ENCODE assay signal across 15 mouse cellular contexts in genomic region chr17:63758817-63759404, GRCm38 (mm10).
DNase-seq lines count a peak whose midpoint lies in the region; ATAC-seq and TF ChIP-seq lines count a peak whose summit lies in the region.
"Had no signal": no experiment of that assay in that cellular context is flagged by ENCODE, and none has a peak within 500 bp of the region (broad histone marks: within the 10 kb centered on the region; RNA-seq: fewer than 3 reads in every experiment).

No protein-coding gene starts in this region.

- H3K36me3 ChIP-seq in forebrain, embryonic 14.5 days (ENCODE audit: control insufficient read depth, insufficient read depth, low read length): no peaks in the 10 kb centered on the region
- no peaks in the 10 kb centered on the region for H3K36me3 ChIP-seq in forebrain, embryonic 15.5 days
- no peaks in the 10 kb centered on the region for H3K36me3 ChIP-seq in hindbrain, embryonic 16.5 days (ENCODE audit: control insufficient read depth, insufficient read depth, low read length)
- no peaks in the 10 kb centered on the region for H3K36me3 ChIP-seq in midbrain, postnatal 0 days (ENCODE audit: insufficient read depth, low read length)
- H3K36me3 ChIP-seq: heart, embryonic 10.5 days had no signal

- 79% methylated on average over 7 of the region's 7 CpGs for WGBS in forebrain, embryonic 14.5 days
- 71% methylated on average over 7 of the region's 7 CpGs for WGBS in forebrain, embryonic 15.5 days
- 53% methylated on average over 7 of the region's 7 CpGs for WGBS in hindbrain, embryonic 16.5 days
- 49% methylated on average over 7 of the region's 7 CpGs for WGBS in midbrain, postnatal 0 days

- intact Hi-C loops in left cerebral cortex, postnatal 4 days (cut with DNase I): no loop called here
- intact Hi-C loops in gastrocnemius, adult 2 months (cut with DNase I): no loop called here

- no peaks in the 10 kb centered on the region for H3K4me1 ChIP-seq in forebrain, embryonic 14.5 days (ENCODE audit: control insufficient read depth, insufficient read depth, low read length)
- peaks cover 5% of the 10 kb centered on the region for H3K4me1 ChIP-seq in forebrain, embryonic 15.5 days
- H3K4me1 ChIP-seq in hindbrain, embryonic 16.5 days (ENCODE audit: control insufficient read depth, insufficient read depth, low read depth, low read length): peaks cover 4% of the 10 kb centered on the region; the same call in 1 of the 2 replicates
- H3K4me1 ChIP-seq in midbrain, postnatal 0 days (ENCODE audit: insufficient read depth, low read length): 0 out of 2 replicates have a peak, but pooled peaks cover 3% of the 10 kb centered on the region
- H3K4me1 ChIP-seq: megakaryocyte, embryonic 14.5 days had no signal

- no peak for TF ChIP-seq CTCF in midbrain, postnatal 0 days (IDR thresholded peaks at IDR 0.05)
- TF ChIP-seq CTCF in gastrocnemius, adult 2 months (IDR thresholded peaks at IDR 0.05): no peak

- H3K27me3 ChIP-seq in forebrain, embryonic 14.5 days (replicated peaks; ENCODE audit: control insufficient read depth, insufficient read depth, low read length): no peaks in the 10 kb centered on the region
- no peaks in the 10 kb centered on the region for H3K27me3 ChIP-seq in forebrain, embryonic 15.5 days
- no peaks in the 10 kb centered on the region for H3K27me3 ChIP-seq in hindbrain, embryonic 16.5 days (replicated peaks; ENCODE audit: control insufficient read depth, insufficient read depth, low read length)
- H3K27me3 ChIP-seq in midbrain, postnatal 0 days (ENCODE audit: insufficient read depth, low read length): no peaks in the 10 kb centered on the region
- H3K27me3 ChIP-seq: megakaryocyte, embryonic 14.5 days had no signal

- H3K9ac ChIP-seq in forebrain, embryonic 14.5 days (ENCODE audit: low read length): no peak overlapping the region
- H3K9ac ChIP-seq in forebrain, embryonic 15.5 days (replicated peaks): no peak overlapping the region
- no peak overlapping the region for H3K9ac ChIP-seq in hindbrain, embryonic 16.5 days (ENCODE audit: low read depth, low read length)
- H3K9ac ChIP-seq in midbrain, postnatal 0 days (replicated peaks; ENCODE audit: low read length, poor library complexity, severe bottlenecking): no peak overlapping the region
- H3K9ac ChIP-seq: forebrain, postnatal 0 days had no signal

- H3K4me2 ChIP-seq in forebrain, embryonic 14.5 days (ENCODE audit: low read length): no peak overlapping the region
- no peak overlapping the region for H3K4me2 ChIP-seq in forebrain, embryonic 15.5 days (replicated peaks)
- no peak overlapping the region for H3K4me2 ChIP-seq in hindbrain, embryonic 16.5 days (ENCODE audit: low read length)
- no peak overlapping the region for H3K4me2 ChIP-seq in midbrain, postnatal 0 days (ENCODE audit: low read depth, low read length, poor library complexity, severe bottlenecking)
- H3K4me2 ChIP-seq: liver, embryonic 11.5 days had no signal

- H3K4me3 ChIP-seq in forebrain, embryonic 14.5 days (ENCODE audit: low read depth, low read length): no peak overlapping the region
- no peak overlapping the region for H3K4me3 ChIP-seq in forebrain, embryonic 15.5 days
- H3K4me3 ChIP-seq in hindbrain, embryonic 16.5 days (ENCODE audit: low read length): no peak overlapping the region
- no peak overlapping the region for H3K4me3 ChIP-seq in midbrain, postnatal 0 days (ENCODE audit: low read depth, low read length)
- no peak overlapping the region for H3K4me3 ChIP-seq in gastrocnemius, adult 2 months
- H3K4me3 ChIP-seq: heart, embryonic 10.5 days; megakaryocyte, embryonic 14.5 days had no signal

- no peak for ATAC-seq in forebrain, embryonic 14.5 days
- no peak for ATAC-seq in forebrain, embryonic 15.5 days (replicated peaks)
- peak; percentile 63 for ATAC-seq in hindbrain, embryonic 16.5 days
- no peak for ATAC-seq in midbrain, postnatal 0 days (ENCODE audit: low FRiP score)
- ATAC-seq: forebrain, postnatal 0 days; inflammation-experienced regulatory T-cells, adult 6 months had no signal

- H3K27ac ChIP-seq in forebrain, embryonic 14.5 days (ENCODE audit: low read depth, low read length): no peak overlapping the region
- H3K27ac ChIP-seq in forebrain, embryonic 15.5 days (replicated peaks): no peak overlapping the region
- H3K27ac ChIP-seq in hindbrain, embryonic 16.5 days (ENCODE audit: low read depth, low read length): no peak overlapping the region; the same call in 1 of the 2 replicates
- 0 out of 2 replicates have a peak overlapping the region, but pooled peaks have one; percentile 32 for H3K27ac ChIP-seq in midbrain, postnatal 0 days (ENCODE audit: low read depth, low read length)
- no peak overlapping the region for H3K27ac ChIP-seq in gastrocnemius, adult 2 months
- H3K27ac ChIP-seq: heart, embryonic 10.5 days had no signal

- H3K9me3 ChIP-seq in forebrain, embryonic 14.5 days (replicated peaks; ENCODE audit: control insufficient read depth, low read length): no peaks in the 10 kb centered on the region
- H3K9me3 ChIP-seq in forebrain, embryonic 15.5 days: no peaks in the 10 kb centered on the region
- no peaks in the 10 kb centered on the region for H3K9me3 ChIP-seq in hindbrain, embryonic 16.5 days (ENCODE audit: control insufficient read depth, low read length)
- H3K9me3 ChIP-seq in midbrain, postnatal 0 days (ENCODE audit: low read length): no peaks in the 10 kb centered on the region

- peak; percentile 24 for DNase-seq in forebrain, embryonic 14.5 days (ENCODE audit: low spot score)
- DNase-seq in left cerebral cortex, postnatal 4 days: peak; percentile 47
- no peak for DNase-seq in left cerebral cortex, adult 18-20 months (ENCODE audit: low spot score in 2 of 2)
- peak; percentile 37 for DNase-seq in midbrain, postnatal 0 days (ENCODE audit: low spot score)
- no peak for DNase-seq in gastrocnemius, adult 2 months
- DNase-seq: kidney, adult 2 months; kidney, postnatal 14 days; lung, adult 2 months had no signal

Comparison
In these comparisons a context has a peak if more than half of its experiments do, and no peak if none do; other contexts are left out.
1. DNase-seq: peak in forebrain, embryonic 14.5 days (single experiment), left cerebral cortex, postnatal 4 days (single experiment) and midbrain, postnatal 0 days (single experiment); none in left cerebral cortex, adult 18-20 months (0 of 2) and gastrocnemius, adult 2 months (single experiment).